Mouse (Mus musculus) lung, postnatal 0 days (tissue): ENCODE data around the gene Srxn1. TPM values are rescaled to one million over a fixed set of nuclear protein-coding genes. Genes with fewer than 3 reads are reported as not detected.
A peak's percentile ranks its signal among the peaks of the same experiment; 100 is the strongest.

ENCODE experiments used
- ATAC-seq: fragments of 200-750 bp; cut with Nextera tagmentation; 2 replicates; pipeline ENCODE4 v1.8.0; 2017; ENCODE audit warnings: moderate library complexity
- DNase-seq: peaks from one replicate; pipeline ENCODE4 v3.0.0-alpha.2; 2016; ENCODE audit warnings: low spot score
- H3K27ac ChIP-seq: fragments of 300-500 bp; sonication (generic); 2 replicates; pipeline ENCODE4 v1.5.1; 2014; ENCODE audit warnings: antibody characterized with exemption, mild to moderate bottlenecking, low read length, mixed read lengths
- H3K27me3 ChIP-seq: fragments of 300-500 bp; sonication (generic); replicated peaks from 2 replicates; pipeline ENCODE4 v1.6.1; 2014; ENCODE audit warnings: low read length, mixed read lengths; ENCODE audit not compliant: insufficient read depth
- H3K36me3 ChIP-seq: fragments of 300-500 bp; sonication (generic); 2 replicates; pipeline ENCODE4 v1.6.1; 2014; ENCODE audit warnings: low read length, mixed read lengths; ENCODE audit not compliant: insufficient read depth
- H3K4me1 ChIP-seq: fragments of 300-500 bp; sonication (generic); 2 replicates; pipeline ENCODE4 v1.6.1; 2014; ENCODE audit warnings: antibody characterized with exemption, low read depth, low read length, mixed read lengths; ENCODE audit not compliant: insufficient read depth
- H3K4me2 ChIP-seq: fragments of 300-500 bp; sonication (generic); replicated peaks from 2 replicates; pipeline ENCODE4 v1.6.1; 2014; ENCODE audit warnings: low read depth, mild to moderate bottlenecking, low read length, moderate library complexity, mixed read lengths
- H3K4me3 ChIP-seq: fragments of 300-500 bp; sonication (generic); 2 replicates; pipeline ENCODE4 v1.5.1; 2014; ENCODE audit warnings: low read depth, low read length
- H3K9ac ChIP-seq: fragments of 300-500 bp; sonication (generic); replicated peaks from 2 replicates; pipeline ENCODE4 v1.6.1; 2014; ENCODE audit warnings: low read depth, mild to moderate bottlenecking
- H3K9me3 ChIP-seq: fragments of 300-500 bp; sonication (generic); 2 replicates; pipeline ENCODE4 v1.6.1; 2016; ENCODE audit warnings: low read length, mixed read lengths
- CTCF ChIP-seq: IDR thresholded peaks from 2 replicates; pipeline ENCODE4 v1.5.1; 2016; ENCODE audit warnings: antibody characterized with exemption, mild to moderate bottlenecking
- EP300 ChIP-seq: IDR thresholded peaks from 2 replicates; pipeline ENCODE4 v1.6.1; 2016; ENCODE audit warnings: antibody characterized with exemption, mild to moderate bottlenecking, control low read depth
- WGBS: fragments of 180-500 bp; shearing (Covaris S2); extraction: QIAGEN DNeasy Blood & Tissue Kit; methylation state at CpG from one replicate; pipeline ENCODE4 v1.1.7; 2014; 5-methylcytosine and 5-hydroxymethylcytosine counted together
- polyA plus RNA-seq: library from polyadenylated mRNA; unstranded; fragments of >200 nt; fragmentation: Nextera tagmentation; extraction: Ambion mirVana; gene quantifications from 2 replicates; pipeline ENCODE4 v1.2.1, GENCODE M21; 2015

The Srxn1 gene
- polyA plus RNA-seq, 1 experiment from 2014 or later: 8.9 TPM

GRCm38 (mm10) chr2:152111920-152112319, 6.6 kb downstream of the Srxn1 start:
- Histone ChIP-seq H3K27me3 (no peaks in the 10 kb centered on the region), H3K9me3 (no peaks in the 10 kb centered on the region), H3K9ac (no peak overlapping the region), H3K27ac (no peak overlapping the region), H3K36me3 (no peaks in the 10 kb centered on the region), H3K4me3 (no peak overlapping the region), H3K4me1 (no peaks in the 10 kb centered on the region), H3K4me2 (no peak overlapping the region)
- TF ChIP-seq CTCF: peak; percentile 100
- TF ChIP-seq EP300: no peak
- ATAC-seq: peak; percentile 88
- peak; percentile 95 for DNase-seq
- 8% methylated on average over 7 of the region's 7 CpGs for WGBS

GRCm38 (mm10) chr2:152112490-152112889, 7.2 kb downstream of the Srxn1 start:
- no peaks in the 10 kb centered on the region for H3K9me3 ChIP-seq
- H3K4me3 ChIP-seq: no peak overlapping the region
- no peaks in the 10 kb centered on the region for H3K27me3 ChIP-seq
- no peaks in the 10 kb centered on the region for H3K36me3 ChIP-seq
- 81% methylated on average over 5 of the region's 5 CpGs for WGBS
- no peaks in the 10 kb centered on the region for H3K4me1 ChIP-seq
- DNase-seq (no peak), ATAC-seq (no peak)
- no peak overlapping the region for H3K27ac ChIP-seq
- no peak overlapping the region for H3K9ac ChIP-seq
- no peak overlapping the region for H3K4me2 ChIP-seq
- no peak for TF ChIP-seq CTCF
- no peak for TF ChIP-seq EP300

- Histone ChIP-seq H3K9ac (no peak overlapping the region), H3K27ac (no peak overlapping the region), H3K36me3 (no peaks in the 10 kb centered on the region), H3K27me3 (no peaks in the 10 kb centered on the region), H3K4me1 (no peaks in the 10 kb centered on the region), H3K4me3 (no peak overlapping the region), H3K4me2 (no peak overlapping the region), H3K9me3 (no peaks in the 10 kb centered on the region)
- no peak for DNase-seq
- 68% methylated on average over 10 of the region's 10 CpGs for WGBS
- ATAC-seq: no peak
- TF ChIP-seq EP300 (no peak), CTCF (no peak)
These were observed 7.7 kb downstream of the Srxn1 start for GRCm38 (mm10) chr2:152112970-152113369.

DNA sequence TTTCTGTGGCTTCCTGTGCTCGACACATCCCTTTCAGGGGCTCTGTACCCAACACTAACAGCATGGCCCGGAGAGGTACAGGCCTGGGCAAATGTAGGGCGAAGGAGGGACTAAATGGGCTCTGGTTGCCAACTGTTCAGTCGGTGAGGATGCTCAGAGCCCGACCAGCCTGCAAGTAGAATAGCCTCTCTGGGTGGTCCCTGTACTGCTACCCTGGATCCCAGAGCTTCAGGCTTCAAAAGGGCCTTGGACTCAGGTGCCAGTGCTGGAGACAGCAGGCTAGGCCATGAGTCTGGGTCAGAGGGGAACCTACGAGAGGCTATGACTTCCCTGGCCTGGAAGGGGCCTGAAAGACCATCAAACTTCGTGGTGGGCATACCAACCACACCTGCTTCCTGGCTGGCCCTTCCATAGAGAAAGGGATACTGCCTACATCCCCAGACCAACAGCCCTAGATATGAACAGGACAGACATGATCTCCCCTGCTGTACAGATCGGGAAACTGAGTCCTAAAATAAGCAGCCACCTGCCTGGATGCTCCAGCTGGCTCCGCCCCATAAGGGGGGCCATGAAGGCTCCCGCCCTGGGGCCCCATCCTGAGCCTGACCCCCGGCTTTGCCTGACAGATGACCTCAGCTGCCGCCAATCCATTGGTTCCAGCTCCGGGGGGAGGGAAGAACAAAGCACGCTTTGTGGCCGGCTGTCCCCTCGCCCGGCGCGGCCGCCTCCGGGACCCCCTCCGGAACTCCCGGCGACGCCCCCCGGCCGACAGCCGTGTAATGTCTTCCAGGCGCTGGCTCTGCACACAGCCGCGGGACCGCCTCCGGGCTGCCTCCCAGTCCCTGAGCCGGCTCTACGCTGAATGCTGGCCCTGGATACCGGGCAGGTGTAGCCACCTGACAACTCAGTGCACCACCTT, 9.0 kb downstream of the Srxn1 start:
- no peaks in the 10 kb centered on the region for H3K9me3 ChIP-seq
- TF ChIP-seq CTCF: no peak
- no peak for TF ChIP-seq EP300
- DNase-seq (no peak), ATAC-seq (0 out of 2 replicates have a peak, but pooled peaks have one; percentile 4)
- no peak overlapping the region for H3K27ac ChIP-seq
- no peak overlapping the region for H3K9ac ChIP-seq
- no peaks in the 10 kb centered on the region for H3K36me3 ChIP-seq
- H3K4me3 ChIP-seq: no peak overlapping the region
- no peak overlapping the region for H3K4me2 ChIP-seq
- no peaks in the 10 kb centered on the region for H3K27me3 ChIP-seq
- WGBS: 17% methylated on average over 36 of the region's 36 CpGs
- H3K4me1 ChIP-seq: no peaks in the 10 kb centered on the region

DNA sequence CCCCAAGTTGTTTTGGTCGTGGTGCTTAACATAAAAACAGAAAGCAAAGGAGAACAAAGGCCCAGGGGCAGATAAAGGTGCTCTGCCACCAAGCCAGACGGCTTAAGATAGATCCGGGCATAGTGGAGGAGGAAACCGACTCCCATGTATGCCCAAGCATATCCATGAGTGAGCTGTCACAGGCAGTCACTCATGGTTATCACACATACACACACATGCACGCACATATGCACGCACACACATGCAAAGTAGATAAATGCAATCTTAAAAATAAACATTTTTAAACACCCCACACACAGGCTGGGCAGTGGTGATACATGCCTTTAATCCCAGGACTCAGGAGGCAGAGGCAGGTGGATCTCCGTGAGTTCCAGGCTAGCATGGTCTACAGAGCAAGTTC, 12.4 kb downstream of the Srxn1 start:
- Histone ChIP-seq H3K27me3 (no peaks in the 10 kb centered on the region), H3K9me3 (no peaks in the 10 kb centered on the region), H3K27ac (no peak overlapping the region), H3K9ac (no peak overlapping the region), H3K4me3 (no peak overlapping the region), H3K36me3 (no peaks in the 10 kb centered on the region), H3K4me1 (no peaks in the 10 kb centered on the region), H3K4me2 (no peak overlapping the region)
- WGBS: 75% methylated on average over 7 of the region's 7 CpGs
- TF ChIP-seq EP300 (no peak), CTCF (no peak)
- DNase-seq (no peak), ATAC-seq (no peak)

DNA sequence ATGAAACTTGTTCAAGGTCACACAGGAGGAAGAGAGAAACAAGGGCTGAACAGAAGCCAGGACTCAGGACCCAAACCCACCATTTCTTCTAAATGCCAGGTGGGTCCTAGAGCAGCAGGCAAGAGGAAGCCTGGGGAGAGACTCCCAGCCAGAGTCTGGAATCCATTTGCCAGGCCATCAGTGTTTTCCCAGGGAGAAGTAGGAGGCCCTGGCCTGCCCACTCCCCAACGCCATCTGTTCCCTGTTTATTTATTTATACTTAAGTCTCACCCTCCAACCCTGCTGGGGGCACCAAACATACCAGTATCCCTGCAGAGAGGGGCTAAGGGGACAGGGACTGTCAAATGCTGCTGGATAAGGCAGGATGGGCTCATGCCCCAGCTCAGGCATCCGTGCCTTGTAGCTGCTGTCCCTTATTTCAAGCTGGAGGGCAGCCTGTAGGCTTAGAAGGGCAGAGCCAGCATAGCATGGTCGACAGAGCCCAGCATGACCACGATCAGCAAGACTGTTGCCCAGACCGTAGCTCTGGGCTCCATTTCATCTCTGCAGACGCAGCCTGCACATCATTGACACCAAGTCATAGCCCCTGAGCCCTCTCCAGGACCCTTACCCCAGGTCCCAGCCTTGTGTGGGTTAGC, 14.0 kb downstream of the Srxn1 start:
- WGBS: 51% methylated on average over 6 of the region's 6 CpGs
- Histone ChIP-seq H3K27me3 (no peaks in the 10 kb centered on the region), H3K9me3 (no peaks in the 10 kb centered on the region), H3K27ac (no peak overlapping the region), H3K4me3 (no peak overlapping the region), H3K9ac (no peak overlapping the region), H3K36me3 (no peaks in the 10 kb centered on the region), H3K4me1 (no peaks in the 10 kb centered on the region), H3K4me2 (no peak overlapping the region)
- TF ChIP-seq EP300 (no peak), CTCF (no peak)
- ATAC-seq: no peak
- DNase-seq: no peak
